Mouse (Mus musculus) bone marrow macrophage, adult 2 months (primary cell): ENCODE measurements around the gene 0610012G03Rik. TPM values are rescaled to one million over a fixed set of nuclear protein-coding genes. Genes with fewer than 3 reads are reported as not detected.

Source experiments
- H3K27ac ChIP-seq: 2 replicates; pipeline ENCODE4 v1.5.1; 2012; ENCODE audit warnings: low read depth, low read length; ENCODE audit not compliant: insufficient read depth
- H3K4me1 ChIP-seq: 2 replicates; pipeline ENCODE4 v1.6.1; 2012; ENCODE audit warnings: low read length; ENCODE audit not compliant: control insufficient read depth, insufficient read depth
- H3K4me3 ChIP-seq: 2 replicates; pipeline ENCODE4 v1.5.1; 2012; ENCODE audit warnings: mild to moderate bottlenecking, low read length, moderate library complexity; ENCODE audit not compliant: insufficient read depth
- CTCF ChIP-seq: IDR thresholded peaks from 2 replicates; pipeline ENCODE4 v1.5.1; 2012; ENCODE audit warnings: low read depth, mild to moderate bottlenecking, low read length, moderate library complexity
- POLR2A ChIP-seq: IDR thresholded peaks from 2 replicates; pipeline ENCODE4 v1.6.1; 2012; ENCODE audit warnings: mild to moderate bottlenecking, low read depth, low read length, borderline replicate concordance
- polyA plus RNA-seq: library from polyadenylated mRNA; stranded (reverse); fragments of >200 nt; gene quantifications from 2 replicates; pipeline ENCODE4 v1.2.4, GENCODE M21; 2012; ENCODE audit not compliant: missing spikeins, insufficient read depth, insufficient read length

0610012G03Rik gene
- polyA plus RNA-seq, 1 experiment = 52.0 TPM

GRCm38 (mm10) chr16:31933751-31934549 lies 14.3 kb downstream of the 0610012G03Rik start, which contains the start of gene Pigz:
Gene Pigz (plus strand): TSS chr16:31933851.
- peak within 1 kb of the TSS; percentile 19 for H3K27ac ChIP-seq
- peak within 1 kb of the TSS; percentile 66 for H3K4me3 ChIP-seq
- peaks cover 39% of the 10 kb centered on the region for H3K4me1 ChIP-seq
- TF ChIP-seq POLR2A (no peak), CTCF (no peak)

GRCm38 (mm10) chr16:31932840-31933697 lies 15.2 kb downstream of the 0610012G03Rik start:
- TF ChIP-seq CTCF (peak; percentile 57), POLR2A (no peak)
- Histone ChIP-seq H3K4me3 (peak overlapping the region; percentile 66), H3K4me1 (peaks cover 35% of the 10 kb centered on the region), H3K27ac (peak overlapping the region; percentile 19)

- H3K4me1 ChIP-seq = peaks cover 31% of the 10 kb centered on the region
- no peak for TF ChIP-seq POLR2A
- no peak for TF ChIP-seq CTCF
- H3K4me3 ChIP-seq = no peak overlapping the region
- no peak overlapping the region for H3K27ac ChIP-seq
These were observed 16.0 kb downstream of the 0610012G03Rik start for GRCm38 (mm10) chr16:31932255-31932654.

- Histone ChIP-seq H3K27ac (no peak overlapping the region), H3K4me3 (no peak overlapping the region), H3K4me1 (peaks cover 38% of the 10 kb centered on the region)
- TF ChIP-seq CTCF (no peak), POLR2A (no peak)
These were observed 17.0 kb downstream of the 0610012G03Rik start for GRCm38 (mm10) chr16:31931330-31931729.

GRCm38 (mm10) chr16:31927412-31927811 lies 20.9 kb downstream of the 0610012G03Rik start:
- TF ChIP-seq POLR2A (no peak), CTCF (no peak)
- H3K4me3 ChIP-seq = no peak overlapping the region
- H3K27ac ChIP-seq = no peak overlapping the region
- peaks cover 30% of the 10 kb centered on the region for H3K4me1 ChIP-seq

- Histone ChIP-seq H3K4me3 (no peak overlapping the region), H3K4me1 (peaks cover 31% of the 10 kb centered on the region), H3K27ac (peak overlapping the region; percentile 56)
- no peak for TF ChIP-seq POLR2A
- no peak for TF ChIP-seq CTCF
These were observed 21.6 kb downstream of the 0610012G03Rik start for GRCm38 (mm10) chr16:31926547-31927182.

- no peak for TF ChIP-seq CTCF
- no peak for TF ChIP-seq POLR2A
- Histone ChIP-seq H3K4me1 (peaks cover 30% of the 10 kb centered on the region), H3K4me3 (no peak overlapping the region), H3K27ac (peak overlapping the region; percentile 56)
These were observed 22.2 kb downstream of the 0610012G03Rik start for GRCm38 (mm10) chr16:31926091-31926490.

- TF ChIP-seq POLR2A (no peak), CTCF (no peak)
- H3K4me3 ChIP-seq = no peak overlapping the region
- no peak overlapping the region for H3K27ac ChIP-seq
- peaks cover 27% of the 10 kb centered on the region for H3K4me1 ChIP-seq
These were observed 23.9 kb downstream of the 0610012G03Rik start for GRCm38 (mm10) chr16:31924368-31924767.

GRCm38 (mm10) chr16:31918248-31918724 lies 30.0 kb downstream of the 0610012G03Rik start:
- TF ChIP-seq POLR2A (no peak), CTCF (peak; percentile 81)
- H3K4me1 ChIP-seq = 0 out of 2 replicates have a peak, but pooled peaks cover 4% of the 10 kb centered on the region
- H3K4me3 ChIP-seq = no peak overlapping the region
- no peak overlapping the region for H3K27ac ChIP-seq
